Mouse (Mus musculus) brain, embryonic 14.5 days (tissue): ENCODE results near the gene Tmem221.

Source experiments
- CTCF ChIP-seq: fragments of 200-500 bp; IDR thresholded peaks from 2 replicates; pipeline ENCODE4 v1.5.1; 2012; ENCODE audit warnings: inconsistent platforms, mild to moderate bottlenecking, moderate library complexity, borderline replicate concordance; ENCODE audit not compliant: insufficient read depth, insufficient read length; ENCODE audit errors: extremely low read depth
- POLR2A ChIP-seq: fragments of 200-500 bp; IDR thresholded peaks from 2 replicates; pipeline ENCODE4 v1.6.1; 2012; ENCODE audit warnings: mild to moderate bottlenecking, inconsistent platforms, borderline replicate concordance; ENCODE audit not compliant: poor library complexity, insufficient read depth, insufficient read length, severe bottlenecking; ENCODE audit errors: extremely low read depth

DNA sequence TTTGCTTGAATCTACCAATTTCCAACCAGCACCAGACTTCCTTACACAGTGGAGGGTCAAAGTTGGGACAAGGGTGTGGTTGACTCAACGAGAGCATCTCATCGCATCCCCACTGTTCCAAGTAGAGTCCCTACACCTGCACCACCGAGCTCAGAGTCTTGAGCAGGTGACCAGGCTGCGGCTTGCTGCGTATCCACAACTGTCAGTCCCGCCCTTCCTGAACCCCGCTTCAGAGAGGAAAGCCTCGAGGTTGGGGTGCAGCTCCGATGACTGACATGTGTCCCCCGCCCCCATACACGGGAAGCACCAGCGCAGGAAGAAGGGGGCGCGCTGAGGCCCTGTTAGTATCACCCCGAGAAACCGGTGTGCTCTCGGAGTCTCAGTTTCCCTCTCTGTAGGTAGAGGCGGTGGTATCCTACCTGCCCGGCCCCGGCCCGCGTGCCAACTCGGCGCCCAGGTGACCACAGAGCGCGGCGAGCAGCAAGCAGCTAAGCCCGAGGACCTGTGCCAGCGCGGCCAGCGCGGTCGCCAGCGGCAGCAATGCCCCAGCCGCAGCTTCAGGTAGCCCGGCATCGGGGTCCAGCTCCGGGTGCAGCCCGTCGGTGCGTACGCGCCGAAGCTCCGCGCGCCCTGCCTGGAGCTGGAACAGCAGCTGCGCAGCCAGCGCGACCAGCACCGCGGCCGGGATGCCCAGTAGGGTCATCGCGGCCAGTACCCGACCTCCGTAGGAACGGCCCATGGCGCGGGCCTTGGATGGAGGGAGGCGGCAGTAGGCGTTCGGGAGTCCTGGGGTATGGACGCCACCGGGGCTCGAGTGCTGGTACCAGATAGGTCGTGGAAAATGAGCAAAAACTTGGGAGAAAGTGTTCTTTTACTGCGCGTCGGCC lies at the start of gene Tmem221:
- no peak for TF ChIP-seq CTCF
- no peak for TF ChIP-seq POLR2A
